Mouse (Mus musculus) limb, embryonic 10.5 days (tissue): ENCODE measurements around the gene Slc6a17. TPM values are rescaled to one million over a fixed set of nuclear protein-coding genes. Genes with fewer than 3 reads are reported as not detected.

ENCODE experiments used
- DNase-seq: peaks from one replicate; pipeline ENCODE4 v3.0.0-alpha.2; 2017; ENCODE audit warnings: low spot score
- H3K27ac ChIP-seq: fragments of 300-500 bp; sonication (generic); 2 replicates; pipeline ENCODE4 v1.5.1; 2016; ENCODE audit warnings: mild to moderate bottlenecking
- H3K27me3 ChIP-seq: fragments of 300-500 bp; sonication (generic); 2 replicates; pipeline ENCODE4 v1.6.1; 2016; ENCODE audit warnings: low read depth, mild to moderate bottlenecking; ENCODE audit not compliant: poor library complexity, severe bottlenecking
- H3K36me3 ChIP-seq: fragments of 300-500 bp; sonication (generic); 2 replicates; pipeline ENCODE4 v1.6.1; 2016; ENCODE audit warnings: mild to moderate bottlenecking, moderate library complexity
- H3K4me1 ChIP-seq: fragments of 300-500 bp; sonication (generic); 2 replicates; pipeline ENCODE4 v1.6.1; 2016
- H3K4me3 ChIP-seq: fragments of 300-500 bp; sonication (generic); 2 replicates; pipeline ENCODE4 v1.5.1; 2016; ENCODE audit warnings: mild to moderate bottlenecking, moderate library complexity
- H3K9me3 ChIP-seq: fragments of 300-500 bp; sonication (generic); replicated peaks from 2 replicates; pipeline ENCODE4 v1.6.1; 2016; ENCODE audit warnings: mild to moderate bottlenecking
- WGBS: fragments of 180-500 bp; shearing (Covaris S2); methylation state at CpG from one replicate; pipeline ENCODE4 v1.1.7; 2016; 5-methylcytosine and 5-hydroxymethylcytosine counted together
- polyA plus RNA-seq: library from polyadenylated mRNA; unstranded; fragments of >200 nt; fragmentation: Nextera tagmentation; extraction: Ambion mirVana; gene quantifications from 2 replicates; pipeline ENCODE4 v1.2.1, GENCODE M21; 2016

Gene Slc6a17
- polyA plus RNA-seq, 1 experiment from 2014 or later = 6.0 TPM

- DNase-seq = no peak
- H3K4me3 ChIP-seq = no peak overlapping the region
- H3K9me3 ChIP-seq = no peaks in the 10 kb centered on the region
- H3K27ac ChIP-seq = no peak overlapping the region
- H3K27me3 ChIP-seq = peaks cover 75% of the 10 kb centered on the region
- peaks cover 19% of the 10 kb centered on the region for H3K4me1 ChIP-seq
- H3K36me3 ChIP-seq = no peaks in the 10 kb centered on the region
- WGBS = 81% methylated on average over 4 of the region's 4 CpGs
These were observed 1.8 kb downstream of the Slc6a17 start for GRCm38 (mm10) chr3:107515989-107516388.

- H3K36me3 ChIP-seq = no peaks in the 10 kb centered on the region
- WGBS = 75% methylated on average over 3 of the region's 3 CpGs
- H3K9me3 ChIP-seq = no peaks in the 10 kb centered on the region
- H3K4me3 ChIP-seq = no peak overlapping the region
- H3K27me3 ChIP-seq = peaks cover 29% of the 10 kb centered on the region
- DNase-seq = no peak
- H3K27ac ChIP-seq = no peak overlapping the region
- H3K4me1 ChIP-seq = peaks cover 22% of the 10 kb centered on the region
These were observed 6.4 kb downstream of the Slc6a17 start for GRCm38 (mm10) chr3:107511416-107511815.

GRCm38 (mm10) chr3:107508696-107509095, 9.1 kb downstream of the Slc6a17 start:
- no peak for DNase-seq
- Histone ChIP-seq H3K4me3 (no peak overlapping the region), H3K27me3 (0 out of 2 replicates have a peak, but pooled peaks cover 3% of the 10 kb centered on the region), H3K9me3 (no peaks in the 10 kb centered on the region), H3K36me3 (no peaks in the 10 kb centered on the region), H3K4me1 (peaks cover 36% of the 10 kb centered on the region), H3K27ac (no peak overlapping the region)
- WGBS = 76% methylated on average over 8 of the region's 8 CpGs

GRCm38 (mm10) chr3:107507966-107508365, 9.9 kb downstream of the Slc6a17 start:
- peak; percentile 49 for DNase-seq
- H3K36me3 ChIP-seq = no peaks in the 10 kb centered on the region

GRCm38 (mm10) chr3:107506531-107506930, 11.3 kb downstream of the Slc6a17 start:
- Histone ChIP-seq H3K27me3 (no peaks in the 10 kb centered on the region), H3K4me1 (peaks cover 41% of the 10 kb centered on the region), H3K36me3 (no peaks in the 10 kb centered on the region), H3K9me3 (no peaks in the 10 kb centered on the region), H3K4me3 (no peak overlapping the region), H3K27ac (no peak overlapping the region)
- no peak for DNase-seq
- 71% methylated on average over 4 of the region's 4 CpGs for WGBS

More at GRCm38 (mm10) chr3:107507966-107508365, 9.9 kb downstream of the Slc6a17 start:
- H3K27me3 ChIP-seq = no peaks in the 10 kb centered on the region
- no peak overlapping the region for H3K27ac ChIP-seq
- peaks cover 36% of the 10 kb centered on the region for H3K4me1 ChIP-seq
- 50% methylated on average over 9 of the region's 9 CpGs for WGBS
- H3K9me3 ChIP-seq = no peaks in the 10 kb centered on the region
- H3K4me3 ChIP-seq = no peak overlapping the region

- WGBS = 79% methylated on average over 4 of the region's 4 CpGs
- Histone ChIP-seq H3K9me3 (no peaks in the 10 kb centered on the region), H3K27me3 (no peaks in the 10 kb centered on the region), H3K27ac (no peak overlapping the region), H3K36me3 (peaks cover under 1% of the 10 kb centered on the region), H3K4me1 (peaks cover 44% of the 10 kb centered on the region), H3K4me3 (no peak overlapping the region)
- no peak for DNase-seq
These were observed 12.1 kb downstream of the Slc6a17 start for GRCm38 (mm10) chr3:107505464-107506367.

- H3K4me1 ChIP-seq = peaks cover 44% of the 10 kb centered on the region
- DNase-seq = no peak
- H3K36me3 ChIP-seq = peaks cover 12% of the 10 kb centered on the region
- no peaks in the 10 kb centered on the region for H3K27me3 ChIP-seq
- H3K4me3 ChIP-seq = no peak overlapping the region
- WGBS = 66% methylated on average over 1 of the region's 1 CpGs
- H3K27ac ChIP-seq = no peak overlapping the region
- peaks cover 9% of the 10 kb centered on the region for H3K9me3 ChIP-seq
These were observed 13.3 kb downstream of the Slc6a17 start for GRCm38 (mm10) chr3:107504542-107504941.

GRCm38 (mm10) chr3:107503716-107504115, 14.1 kb downstream of the Slc6a17 start:
- WGBS = 92% methylated on average over 2 of the region's 2 CpGs
- no peak overlapping the region for H3K4me3 ChIP-seq
- H3K27ac ChIP-seq = no peak overlapping the region
- peaks cover 41% of the 10 kb centered on the region for H3K4me1 ChIP-seq
- DNase-seq = no peak
- peaks cover 9% of the 10 kb centered on the region for H3K9me3 ChIP-seq
- H3K36me3 ChIP-seq = peaks cover 20% of the 10 kb centered on the region
- no peaks in the 10 kb centered on the region for H3K27me3 ChIP-seq

- 29% methylated on average over 7 of the region's 7 CpGs for WGBS
- Histone ChIP-seq H3K4me1 (peaks cover 26% of the 10 kb centered on the region), H3K27me3 (no peaks in the 10 kb centered on the region), H3K27ac (no peak overlapping the region), H3K9me3 (peaks cover 9% of the 10 kb centered on the region), H3K4me3 (no peak overlapping the region), H3K36me3 (peaks cover 22% of the 10 kb centered on the region)
- DNase-seq = no peak
These were observed 16.1 kb downstream of the Slc6a17 start for GRCm38 (mm10) chr3:107501702-107502151.

- peaks cover 9% of the 10 kb centered on the region for H3K9me3 ChIP-seq
- no peak overlapping the region for H3K27ac ChIP-seq
- H3K27me3 ChIP-seq = no peaks in the 10 kb centered on the region
- peaks cover 11% of the 10 kb centered on the region; the same call in 1 of the 2 replicates for H3K4me1 ChIP-seq
- H3K36me3 ChIP-seq = peaks cover 28% of the 10 kb centered on the region
- no peak overlapping the region for H3K4me3 ChIP-seq
- WGBS = 94% methylated on average over 11 of the region's 11 CpGs
- DNase-seq = no peak
These were observed 17.5 kb downstream of the Slc6a17 start for GRCm38 (mm10) chr3:107500301-107500700.

- H3K27me3 ChIP-seq = no peaks in the 10 kb centered on the region
- WGBS = 79% methylated on average over 13 of the region's 13 CpGs
- no peak overlapping the region for H3K27ac ChIP-seq
- peaks cover 1% of the 10 kb centered on the region; the same call in 1 of the 2 replicates for H3K4me1 ChIP-seq
- DNase-seq = no peak
- H3K4me3 ChIP-seq = no peak overlapping the region
- H3K9me3 ChIP-seq = peaks cover 9% of the 10 kb centered on the region
- H3K36me3 ChIP-seq = peaks cover 31% of the 10 kb centered on the region
These were observed 21.6 kb downstream of the Slc6a17 start for GRCm38 (mm10) chr3:107496086-107496850.

GRCm38 (mm10) chr3:107495524-107495923, 22.3 kb downstream of the Slc6a17 start:
- DNase-seq = no peak
- Histone ChIP-seq H3K27me3 (no peaks in the 10 kb centered on the region), H3K36me3 (peaks cover 30% of the 10 kb centered on the region), H3K4me1 (no peaks in the 10 kb centered on the region), H3K27ac (no peak overlapping the region), H3K9me3 (peaks cover 7% of the 10 kb centered on the region), H3K4me3 (no peak overlapping the region)
- 95% methylated on average over 6 of the region's 6 CpGs for WGBS

GRCm38 (mm10) chr3:107491459-107491858, 26.4 kb downstream of the Slc6a17 start:
- Histone ChIP-seq H3K36me3 (0 out of 2 replicates have a peak, but pooled peaks cover 12% of the 10 kb centered on the region), H3K27me3 (no peaks in the 10 kb centered on the region), H3K4me3 (no peak overlapping the region), H3K27ac (no peak overlapping the region), H3K9me3 (no peaks in the 10 kb centered on the region), H3K4me1 (no peaks in the 10 kb centered on the region)
- no peak for DNase-seq
- 71% methylated on average over 6 of the region's 6 CpGs for WGBS
